Mouse (Mus musculus) small intestine, adult 2 months (tissue): ENCODE results near the gene Gm37240.

Experiments used
- CTCF ChIP-seq: fragments of 200-500 bp; IDR thresholded peaks from 2 replicates; pipeline ENCODE4 v1.5.1; 2012; ENCODE audit warnings: low read depth, mild to moderate bottlenecking, control low read depth, inconsistent platforms, low read length, moderate library complexity, mixed read lengths; ENCODE audit not compliant: insufficient replicate concordance, insufficient read length; ENCODE audit errors: extremely low read depth
- POLR2A ChIP-seq: fragments of 200-500 bp; IDR thresholded peaks from 2 replicates; pipeline ENCODE4 v1.6.1; 2012; ENCODE audit warnings: low read depth, mild to moderate bottlenecking, control low read depth, inconsistent platforms, low read length, moderate library complexity

DNA sequence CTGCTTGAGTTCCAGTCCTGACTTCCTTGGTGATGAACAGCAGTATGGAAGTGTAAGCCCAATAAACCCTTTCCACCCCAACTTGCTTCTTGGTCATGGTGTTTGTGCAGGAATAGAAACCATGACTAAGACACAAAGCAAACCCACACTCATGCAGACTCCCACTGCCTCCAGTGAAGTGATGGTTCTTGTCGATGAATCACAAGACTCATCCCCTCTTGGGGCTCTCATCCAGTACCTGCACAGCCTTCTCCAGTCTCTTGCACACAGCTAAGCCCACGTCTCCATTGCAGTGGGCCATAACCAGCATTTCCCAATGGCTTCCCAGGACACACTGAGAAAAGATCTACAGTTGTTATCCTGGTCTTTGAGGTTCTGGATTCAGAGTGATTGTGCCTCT is 599.7 kb downstream of the Gm37240 start:
- TF ChIP-seq POLR2A (no peak), CTCF (no peak)
